Mouse (Mus musculus): Measurements from ENCODE around the gene Dnah10.

The Dnah10 gene

DNA sequence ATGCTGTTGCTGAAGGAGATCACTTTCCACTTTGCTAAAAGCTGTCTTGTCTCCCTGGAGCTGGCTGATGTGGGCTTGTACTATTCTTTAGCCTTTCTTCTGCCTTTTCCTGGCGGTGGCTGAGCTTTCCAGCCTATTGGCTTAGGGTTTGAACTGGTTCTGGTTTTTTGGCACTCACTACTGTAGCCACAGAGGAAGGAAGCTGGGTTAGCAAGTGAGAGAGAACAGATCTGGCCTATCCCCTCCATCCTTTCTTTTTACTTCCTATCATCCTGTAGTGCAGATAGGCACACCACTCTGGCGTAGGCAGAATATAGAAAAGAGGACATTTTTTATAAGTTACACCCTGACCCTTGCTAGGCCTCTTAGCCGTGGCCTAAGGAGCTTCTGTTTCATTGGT lies 148.2 kb downstream of the Dnah10 start:
- peak; percentile 4 for DNase-seq

DNA sequence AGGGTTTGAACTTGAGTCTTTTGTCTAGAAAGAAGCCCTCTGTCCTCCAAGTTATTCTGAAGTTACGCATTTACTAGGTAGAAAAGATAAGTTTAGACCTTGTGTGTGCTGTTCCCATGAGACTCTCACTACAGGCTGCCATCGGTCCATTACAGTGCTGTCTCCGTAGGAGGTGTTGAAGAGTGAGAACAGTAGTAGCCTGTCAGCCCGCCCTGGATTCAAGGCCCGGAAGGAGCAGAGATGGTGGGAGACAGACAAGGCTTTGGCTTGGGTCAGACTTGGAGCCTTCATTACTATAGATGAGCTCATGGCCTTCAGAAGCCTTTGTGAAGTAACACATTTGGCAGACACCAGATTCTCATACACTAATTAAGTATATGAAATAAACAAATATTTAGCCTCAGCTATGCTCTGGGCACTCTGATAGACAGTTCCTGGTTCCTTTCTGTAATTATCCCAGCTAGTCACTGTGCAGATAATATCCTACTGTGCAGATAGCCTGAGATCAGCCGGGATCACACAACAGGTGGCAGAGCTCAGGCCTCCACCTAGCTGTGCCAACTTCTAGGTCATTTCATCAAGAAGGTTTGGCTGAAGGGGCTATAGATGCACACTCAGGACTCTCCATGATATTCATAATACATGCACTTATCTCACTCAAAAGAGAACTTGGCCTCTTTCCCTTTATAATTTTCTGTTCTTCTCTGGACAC lies 149.2 kb downstream of the Dnah10 start:
- DNase-seq, result no peak

DNA sequence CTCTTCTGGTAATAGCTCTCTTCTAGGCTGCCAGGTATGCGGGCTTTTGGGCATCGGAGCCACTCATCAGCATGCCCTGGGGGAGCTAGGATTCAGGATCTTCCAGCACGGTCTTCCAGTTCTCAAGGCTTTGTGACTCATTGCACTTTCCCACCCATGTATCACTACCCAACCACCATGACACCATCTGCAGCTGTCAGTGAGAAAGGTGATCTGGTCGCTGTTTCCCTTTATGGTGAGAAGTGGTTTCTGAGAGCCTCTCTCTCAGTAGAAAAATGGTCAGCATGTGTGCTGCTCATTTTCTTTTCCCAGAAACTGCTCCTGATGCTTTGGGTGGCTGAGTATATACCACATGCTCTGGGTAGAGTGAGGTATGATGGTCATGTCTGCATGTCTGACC lies 154.4 kb downstream of the Dnah10 start:
- DNase-seq, result no peak

DNA sequence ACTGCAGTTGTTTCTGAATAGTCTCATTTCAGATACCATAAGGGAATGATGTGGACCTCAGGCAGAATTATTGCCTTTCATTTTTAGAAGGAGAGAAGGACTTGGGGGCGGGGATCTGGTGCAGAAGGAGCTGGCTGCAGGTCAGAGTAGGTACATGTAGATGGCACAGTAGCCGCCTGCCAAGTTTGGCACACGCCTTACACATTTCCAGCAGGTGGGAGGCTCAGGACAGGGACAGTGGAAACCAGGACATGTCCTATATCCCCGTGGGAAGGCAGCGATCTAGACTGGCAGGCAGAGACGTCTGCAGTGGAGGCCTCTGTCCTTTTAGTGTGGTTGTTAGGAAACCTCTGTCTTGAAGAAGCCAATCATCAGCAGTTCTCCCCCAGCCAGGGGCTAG lies 154.9 kb downstream of the Dnah10 start:
- no peak for DNase-seq

DNA sequence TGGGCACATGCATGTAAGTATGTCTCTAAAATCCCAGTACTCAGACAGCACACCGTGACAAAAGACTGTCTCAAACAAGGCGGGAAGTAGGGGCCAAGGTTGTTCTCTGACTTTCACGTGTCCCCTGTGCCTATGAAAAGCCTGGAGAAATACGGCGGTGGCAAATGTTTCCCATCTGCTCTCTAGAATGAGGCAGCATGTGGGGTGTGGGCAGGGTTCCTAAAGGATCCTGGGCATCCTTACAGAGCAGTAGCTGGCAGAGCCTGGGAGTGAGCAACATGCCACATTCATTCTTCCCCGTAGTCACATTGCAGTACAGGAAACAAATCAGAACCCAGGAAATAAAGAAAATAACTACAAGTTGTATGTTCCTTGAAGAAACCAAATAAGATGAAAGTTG lies 159.0 kb downstream of the Dnah10 start:
- no peak for DNase-seq
